Mouse (Mus musculus): ENCODE data around the gene Rgma.

Rgma gene

DNA sequence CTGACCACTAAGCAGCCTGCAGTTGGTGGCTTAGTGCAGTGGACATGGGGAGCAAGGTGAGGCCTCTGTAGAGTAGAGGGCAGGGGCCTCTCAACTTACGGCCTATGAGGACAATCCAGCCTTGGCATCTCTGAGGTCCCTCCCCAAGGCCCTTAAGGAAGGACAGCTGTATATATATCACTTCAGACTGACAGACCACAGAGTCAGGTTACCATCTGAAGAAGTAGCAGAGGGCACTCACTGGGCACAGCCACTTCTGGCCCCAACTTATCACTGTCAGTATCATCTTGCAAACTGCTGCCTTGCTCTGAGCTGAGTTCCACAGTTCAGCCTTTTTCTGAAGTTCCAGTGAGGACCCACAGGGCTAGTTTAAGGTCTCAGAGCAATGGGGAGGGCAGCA lies 27.4 kb downstream of the Rgma start:
- no peak for DNase-seq

DNA sequence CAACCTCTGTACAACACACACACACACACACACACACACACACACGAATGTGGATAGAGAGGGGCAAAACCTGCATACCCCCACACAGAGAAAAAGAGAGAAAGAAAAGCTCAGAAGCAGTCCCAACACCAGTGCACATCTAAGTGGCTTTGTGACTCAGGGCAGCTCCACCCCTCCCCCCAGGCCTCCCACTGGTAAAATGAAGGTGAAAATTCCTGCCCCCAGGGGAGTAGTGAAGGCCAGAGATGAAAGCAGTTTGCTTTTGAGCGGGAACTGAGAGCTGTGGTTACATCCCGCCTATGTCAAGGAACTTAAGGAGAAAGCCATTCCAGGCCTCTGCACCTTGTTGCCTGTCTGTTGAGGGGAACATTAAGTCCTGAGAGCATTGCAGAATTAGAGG lies 28.2 kb downstream of the Rgma start:
- peak in 1 of 2 experiments; percentile 20 for DNase-seq

DNA sequence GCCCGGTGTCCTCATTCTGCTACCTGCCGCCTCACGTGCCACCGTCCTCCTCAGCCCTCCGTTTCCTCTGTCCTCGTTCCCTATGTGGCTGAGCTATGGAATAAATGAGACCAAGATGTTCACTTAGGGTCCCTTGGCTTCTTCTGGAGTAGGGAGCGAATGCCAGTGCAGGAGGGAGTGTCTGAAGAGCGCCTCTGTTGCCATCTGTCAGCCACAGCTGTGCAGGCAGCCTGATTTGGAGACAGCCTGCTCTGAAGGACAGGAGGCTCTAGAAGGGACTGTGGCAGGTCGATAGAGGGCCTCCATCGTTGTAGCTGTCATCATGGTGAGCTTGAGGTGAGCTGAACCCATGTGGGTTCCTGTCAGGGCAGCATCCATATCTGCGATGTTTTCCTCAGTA lies 30.2 kb downstream of the Rgma start:
- no peak for DNase-seq

DNA sequence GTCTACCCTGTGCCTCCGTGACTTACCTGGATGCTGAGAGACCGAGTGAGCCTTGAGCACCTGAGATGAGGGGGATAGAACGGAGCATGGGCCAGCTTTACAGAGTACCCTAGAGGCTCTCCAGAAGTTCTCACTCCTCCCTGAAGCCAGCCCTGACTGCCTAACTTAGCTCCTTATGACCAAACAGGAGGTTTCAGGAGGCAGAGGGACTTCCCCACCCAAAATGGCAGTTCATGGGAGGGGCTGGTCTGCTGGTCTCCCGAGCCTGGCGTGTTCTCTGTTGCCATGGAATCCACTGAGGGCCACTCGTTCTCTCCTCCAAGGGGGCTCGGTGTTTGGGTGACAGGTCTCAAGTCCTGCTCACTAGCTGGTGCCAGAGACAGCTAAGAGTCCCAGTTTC lies 36.2 kb downstream of the Rgma start:
- peak in 1 of 2 experiments; percentile 52 for DNase-seq

DNA sequence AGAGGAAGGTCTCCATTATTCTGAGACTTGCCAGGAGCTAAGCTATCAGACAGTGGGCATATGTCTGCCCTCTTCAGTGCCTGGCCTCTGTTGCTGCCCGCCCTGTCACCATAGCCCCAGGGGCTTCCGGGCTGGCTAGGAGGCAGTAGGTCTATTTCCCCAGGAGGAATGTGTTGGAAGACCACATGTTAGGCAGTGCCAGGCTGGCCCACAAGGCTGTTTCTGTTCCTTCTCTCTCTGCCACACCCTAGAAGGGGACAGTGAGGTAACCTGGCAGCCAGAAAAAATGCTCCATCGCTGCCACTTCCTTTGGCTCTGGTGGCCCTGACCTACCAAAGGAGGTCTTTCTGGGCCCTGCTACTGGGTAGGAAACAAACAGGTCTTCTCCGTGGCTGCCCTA lies 36.7 kb downstream of the Rgma start:
- DNase-seq = peak in 1 of 2 experiments; percentile 21

DNA sequence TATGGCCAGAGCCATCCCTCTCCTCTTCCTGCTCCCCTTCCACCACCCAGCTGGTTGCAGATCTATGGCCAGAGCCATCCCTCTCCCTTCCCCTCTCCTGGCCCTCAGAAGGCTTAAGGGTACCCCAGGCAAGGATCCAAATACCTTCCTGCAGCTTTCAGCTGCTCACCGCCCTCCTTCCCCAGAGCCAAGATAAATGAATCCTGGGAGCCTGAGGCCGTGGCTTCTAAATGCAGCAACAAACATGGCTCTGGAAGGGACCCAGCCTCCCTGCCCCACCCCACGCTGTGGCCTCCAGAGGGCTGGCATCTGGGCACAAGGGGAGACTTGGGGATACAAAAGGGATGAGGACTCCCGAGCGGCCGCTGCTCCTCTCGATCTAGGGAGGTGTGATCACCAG lies 37.1 kb downstream of the Rgma start:
- peak in 1 of 2 experiments; percentile 43 for DNase-seq

DNA sequence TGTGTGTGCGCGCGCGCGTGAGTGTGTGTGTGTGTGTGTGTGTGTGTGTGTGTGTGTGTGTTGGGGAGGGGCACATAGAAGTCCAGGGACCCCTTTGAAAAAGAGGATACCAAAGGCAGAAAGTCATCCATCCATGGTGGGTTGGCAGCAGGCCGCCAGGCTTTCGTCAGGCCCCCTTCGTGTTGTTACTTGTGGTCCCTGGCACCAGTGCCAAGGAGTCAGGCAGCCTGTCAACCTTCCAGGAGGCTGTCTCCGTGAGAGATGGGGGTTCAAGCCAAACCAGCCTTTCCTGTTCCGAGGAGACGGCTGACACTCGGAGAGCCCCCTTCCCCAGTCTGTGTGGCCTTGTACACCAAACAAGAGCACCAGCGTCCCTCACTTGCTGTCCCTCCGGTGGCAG lies 38.9 kb downstream of the Rgma start:
- peak in 1 of 2 experiments; percentile 32 for DNase-seq

DNA sequence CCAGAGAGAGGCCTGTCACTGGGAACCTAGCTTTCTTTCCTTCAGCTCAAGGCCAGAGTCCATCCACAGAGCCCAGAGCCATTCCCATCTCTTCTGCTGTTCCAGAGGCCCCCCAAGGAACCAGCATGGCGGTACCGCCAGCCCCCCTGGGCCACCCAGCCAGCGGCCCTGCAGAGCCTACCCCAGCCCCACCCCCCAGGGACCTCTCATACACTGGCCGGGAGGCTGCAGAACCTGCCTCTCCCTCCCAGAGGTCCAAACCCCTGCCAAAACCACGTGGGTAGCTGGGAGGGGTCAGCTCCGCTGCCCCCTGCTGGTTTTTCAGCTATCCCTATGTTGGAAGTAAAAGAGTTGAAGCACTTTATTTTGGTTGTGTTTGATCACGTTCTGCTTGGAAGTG lies 44.1 kb downstream of the Rgma start:
- peak in 1 of 2 experiments; percentile 20 for DNase-seq

DNA sequence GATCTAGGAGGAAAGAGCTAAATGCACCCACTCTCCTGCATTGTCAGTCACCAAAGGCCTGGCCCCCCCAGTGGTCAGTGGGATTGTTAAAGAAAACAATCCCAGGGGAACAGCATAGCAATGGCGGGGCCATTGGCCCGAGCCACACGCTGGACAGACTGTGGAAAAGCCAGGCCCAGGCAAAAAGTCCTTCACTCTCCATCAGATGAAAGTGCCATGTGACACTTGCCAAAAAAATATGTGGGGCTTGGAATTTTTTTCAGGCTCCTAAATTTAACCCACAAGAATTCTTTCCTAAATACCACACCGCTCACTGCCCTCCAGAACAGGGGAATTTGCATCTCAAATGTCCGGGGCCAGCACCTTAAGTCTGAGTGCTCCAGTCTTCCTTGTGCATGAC lies 45.5 kb downstream of the Rgma start:
- DNase-seq = peak in 1 of 2 experiments; percentile 21

DNA sequence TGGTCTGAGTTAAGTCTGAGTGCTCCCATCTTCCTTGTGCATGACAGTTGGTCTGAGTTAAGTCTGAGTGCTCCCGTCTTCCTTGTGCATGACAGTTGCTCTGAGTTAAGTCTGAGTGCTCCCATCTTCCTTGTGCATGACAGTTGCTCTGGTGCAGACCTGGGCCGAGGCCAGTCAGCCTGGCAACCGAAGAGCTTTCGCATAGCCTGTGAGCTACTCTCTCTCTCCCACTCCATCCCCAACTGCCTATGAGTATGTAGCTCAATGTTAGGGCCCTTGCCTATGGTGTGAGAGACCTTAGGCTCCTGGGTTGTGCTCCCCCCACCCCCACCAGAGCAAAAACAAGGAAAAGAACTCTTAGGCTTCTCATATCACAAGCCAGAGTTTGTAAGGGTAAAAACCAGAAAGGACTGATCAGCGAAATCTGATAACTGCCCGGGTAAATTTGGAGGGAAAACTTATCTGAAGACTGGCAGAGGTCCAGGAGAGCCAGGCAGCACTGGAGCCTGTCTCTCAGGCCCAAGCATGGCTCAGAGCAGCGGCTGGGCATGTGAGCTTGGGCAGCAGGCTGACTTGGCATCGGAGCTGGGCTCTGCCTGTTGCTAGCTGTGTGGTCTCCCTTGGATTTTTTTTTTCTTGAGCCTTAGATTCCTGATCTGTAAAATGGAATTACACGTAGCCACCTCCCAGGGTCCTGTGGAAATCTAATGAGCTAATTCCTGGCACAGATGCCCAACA lies 46.1 kb downstream of the Rgma start:
- no peak for DNase-seq

DNA sequence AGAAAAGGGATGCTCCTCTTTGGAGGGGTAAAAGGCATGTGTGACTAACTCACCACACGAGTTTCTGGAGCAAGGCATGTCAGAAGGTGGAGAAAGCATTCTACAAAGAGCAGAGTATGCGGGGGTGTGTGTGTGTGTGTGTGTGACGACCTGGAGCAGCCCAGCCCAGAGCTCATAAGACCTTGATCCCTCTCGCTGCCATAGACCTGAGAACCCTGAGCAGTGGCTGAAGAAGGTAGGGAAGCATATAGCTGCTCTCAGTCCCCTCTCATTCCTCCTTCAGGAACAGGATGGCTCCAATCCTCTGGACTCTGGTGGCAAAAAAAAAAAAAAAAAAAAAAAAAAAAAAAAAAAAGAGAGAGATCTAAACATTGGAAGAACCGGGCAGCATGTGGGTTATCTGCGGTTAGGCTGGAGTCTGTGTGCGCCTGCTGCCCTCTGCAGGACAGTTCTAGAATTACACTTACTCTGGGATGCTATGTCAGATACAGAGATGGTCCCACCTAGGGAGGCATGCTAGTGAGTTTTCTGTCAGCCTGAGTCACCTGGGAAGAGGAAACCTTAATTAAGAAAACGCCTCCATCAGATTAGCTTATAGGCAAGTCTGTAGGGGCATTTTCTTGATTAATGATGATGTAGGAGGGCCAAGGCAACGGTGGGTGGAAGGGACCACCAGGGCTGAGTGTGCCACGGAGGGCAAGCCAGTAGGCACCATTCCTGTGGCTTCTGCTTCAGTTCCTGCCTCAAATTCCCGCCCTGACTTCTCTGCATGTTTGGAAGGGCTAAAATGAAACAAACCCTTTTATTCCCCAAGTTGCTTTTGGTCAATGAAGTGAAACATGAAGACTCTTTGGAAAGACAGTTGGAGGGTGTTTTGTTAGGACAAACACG lies 47.2 kb downstream of the Rgma start:
- peak in 1 of 2 experiments; percentile 79 for DNase-seq

DNA sequence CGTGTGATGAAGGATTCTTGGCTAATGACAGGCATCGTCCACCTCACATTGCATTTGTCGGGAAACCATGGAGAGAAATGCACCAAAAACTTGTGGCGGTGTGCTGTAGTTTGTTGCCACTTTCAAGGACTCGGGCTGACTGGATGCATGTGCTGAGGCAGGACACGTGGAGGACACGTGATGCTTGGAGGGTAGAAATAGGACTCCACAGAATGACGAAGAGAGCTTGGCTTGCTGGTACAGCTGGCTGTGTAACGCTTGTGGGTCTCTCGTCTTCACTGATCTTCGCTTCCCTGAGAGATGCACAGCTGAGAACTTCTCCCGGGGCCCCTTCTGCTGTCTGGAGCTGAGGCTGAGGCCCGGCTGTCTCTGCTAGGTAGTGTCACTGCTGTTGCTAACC lies 47.9 kb downstream of the Rgma start:
- DNase-seq = no peak

DNA sequence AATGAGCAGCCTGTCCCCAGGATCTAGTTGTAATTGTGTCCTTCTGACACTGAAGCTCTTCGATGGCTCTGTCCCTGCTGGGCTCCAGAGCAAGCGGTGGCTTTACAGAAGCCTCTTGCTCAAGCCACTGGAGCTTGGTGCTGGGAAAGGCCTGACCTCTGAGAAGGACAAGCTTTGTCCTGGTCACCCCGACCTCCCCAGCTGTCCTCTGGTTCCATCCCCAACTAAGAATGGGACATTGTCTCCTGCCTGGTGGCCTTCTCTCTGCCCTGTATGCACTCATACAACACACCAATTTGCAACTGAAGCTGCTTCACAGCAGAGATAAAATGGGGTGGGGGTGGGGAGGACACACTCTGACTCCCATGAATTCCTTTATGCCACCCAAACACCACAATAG lies 48.9 kb downstream of the Rgma start:
- DNase-seq = no peak

DNA sequence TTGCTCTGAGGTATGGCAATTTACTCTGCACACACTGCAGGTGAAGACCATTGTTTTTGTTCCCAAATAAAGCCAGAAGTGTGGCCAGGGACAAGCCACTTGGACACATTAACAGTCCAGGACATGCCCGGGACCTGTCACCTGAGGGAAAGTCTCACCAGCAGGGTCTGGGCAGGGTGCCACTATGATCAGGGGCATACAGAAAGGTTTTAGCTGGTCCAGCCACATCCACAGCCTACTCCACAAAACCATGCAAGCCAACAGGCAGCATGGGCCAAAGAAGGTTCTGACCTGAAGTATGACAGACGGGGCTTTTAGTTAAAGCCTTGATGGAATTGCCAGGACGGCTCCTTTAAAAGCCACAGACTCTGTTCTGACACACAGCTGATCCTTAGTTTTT lies 49.4 kb downstream of the Rgma start:
- no peak for DNase-seq

DNA sequence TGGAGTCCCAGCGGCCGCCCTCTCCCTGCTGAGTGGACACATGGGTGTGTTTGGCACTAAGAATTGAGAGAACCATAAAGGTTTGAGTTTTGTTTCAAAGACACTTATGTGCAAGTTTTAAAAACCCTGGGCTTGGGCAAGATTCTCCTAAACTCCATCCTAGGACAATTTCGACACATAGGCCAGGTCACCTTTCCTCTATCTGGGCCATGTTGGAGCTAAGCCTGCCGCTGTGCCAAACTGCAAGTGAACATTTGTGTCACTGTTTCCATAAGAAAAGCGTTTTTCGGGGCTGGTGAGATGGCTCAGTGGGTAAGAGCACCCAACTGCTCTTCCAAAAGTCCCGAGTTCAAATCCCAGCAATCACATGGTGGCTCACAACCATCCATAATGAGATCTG lies 50.1 kb downstream of the Rgma start:
- DNase-seq = no peak

DNA sequence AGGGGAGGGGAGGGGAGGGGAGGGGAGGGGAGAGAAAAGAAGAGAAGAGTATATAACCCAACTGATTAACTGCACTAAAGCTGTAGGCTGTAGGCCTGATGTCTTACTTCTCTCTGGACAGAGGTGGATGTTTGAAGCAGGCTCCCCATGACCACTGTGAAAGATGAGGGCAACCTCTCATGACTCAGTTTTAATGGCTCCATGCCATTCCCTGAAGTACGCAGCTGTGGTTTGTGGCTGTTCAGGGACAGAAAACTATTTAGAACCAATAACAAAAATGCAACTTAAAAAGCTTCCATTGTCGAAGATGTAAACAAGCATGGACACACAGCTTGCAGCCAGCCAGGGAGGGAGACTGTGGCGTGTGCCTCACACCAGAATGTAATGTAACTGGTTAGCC lies 50.9 kb downstream of the Rgma start:
- no peak for DNase-seq

DNA sequence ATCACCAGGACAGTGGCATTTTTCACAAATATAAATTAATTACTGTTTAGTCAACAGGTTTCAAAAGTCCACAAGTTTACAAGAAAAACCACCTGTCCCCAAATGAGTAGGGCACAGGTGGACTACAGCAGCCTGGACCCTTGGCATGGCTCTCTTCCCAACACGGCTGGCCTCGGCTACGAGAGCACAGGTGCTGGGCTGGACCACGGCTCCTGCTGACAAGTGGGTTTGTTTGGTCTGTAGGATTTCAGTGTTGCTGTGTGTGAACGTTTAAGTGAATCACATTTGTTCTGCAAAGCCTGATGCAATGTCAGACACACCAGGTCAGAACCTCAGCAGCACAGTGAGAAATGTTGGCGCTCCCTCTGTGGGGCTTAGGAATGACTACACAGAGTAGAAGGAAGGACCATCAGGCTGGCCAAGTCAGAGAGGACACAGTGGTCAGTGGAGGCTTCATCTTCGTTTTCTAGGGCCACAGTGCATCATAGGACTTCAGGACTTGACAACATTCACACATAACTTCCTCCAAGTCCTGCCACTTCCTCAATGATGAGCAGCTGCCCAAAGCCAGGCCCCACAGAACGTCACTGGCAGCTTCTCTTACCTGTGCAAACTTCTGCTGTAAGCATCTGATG lies 51.6 kb downstream of the Rgma start:
- DNase-seq = no peak

DNA sequence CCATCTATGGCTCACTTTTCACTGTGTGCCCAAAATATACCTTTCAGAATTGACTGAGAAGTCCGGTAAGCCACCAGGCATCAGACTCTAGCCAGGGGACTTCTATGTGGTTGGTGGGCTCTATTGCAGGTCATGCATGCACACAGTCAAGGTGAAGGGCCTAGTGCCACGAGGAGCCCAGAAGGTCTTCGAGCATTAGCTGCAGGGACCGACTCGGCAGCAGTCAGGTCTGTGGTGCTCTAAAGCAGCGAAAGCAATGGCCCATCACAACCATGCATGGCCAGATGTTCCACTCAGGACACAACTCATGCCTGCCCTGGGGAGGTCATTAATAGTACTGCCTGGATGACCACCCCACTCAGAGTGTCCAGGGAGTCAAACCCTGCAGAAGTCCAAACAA lies 52.5 kb downstream of the Rgma start:
- DNase-seq = no peak

DNA sequence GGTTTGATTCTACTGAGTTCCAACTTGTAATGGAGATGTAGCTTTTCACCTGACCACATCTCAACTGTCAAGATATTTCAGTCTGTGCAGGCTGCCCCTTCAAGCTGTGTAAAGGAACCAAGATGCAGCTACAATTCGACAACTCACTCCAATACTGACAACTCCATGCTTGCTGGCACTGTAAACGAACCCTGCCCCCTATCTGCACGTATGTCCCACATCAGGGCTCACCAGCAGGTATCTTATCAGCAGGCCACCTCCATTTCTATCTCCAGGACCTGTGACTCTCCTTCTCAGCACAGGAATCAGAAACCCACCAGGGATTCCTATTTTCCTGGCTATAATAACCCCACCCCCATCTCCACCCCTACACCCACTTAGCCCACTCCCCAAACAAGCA lies 53.2 kb downstream of the Rgma start:
- no peak for DNase-seq

DNA sequence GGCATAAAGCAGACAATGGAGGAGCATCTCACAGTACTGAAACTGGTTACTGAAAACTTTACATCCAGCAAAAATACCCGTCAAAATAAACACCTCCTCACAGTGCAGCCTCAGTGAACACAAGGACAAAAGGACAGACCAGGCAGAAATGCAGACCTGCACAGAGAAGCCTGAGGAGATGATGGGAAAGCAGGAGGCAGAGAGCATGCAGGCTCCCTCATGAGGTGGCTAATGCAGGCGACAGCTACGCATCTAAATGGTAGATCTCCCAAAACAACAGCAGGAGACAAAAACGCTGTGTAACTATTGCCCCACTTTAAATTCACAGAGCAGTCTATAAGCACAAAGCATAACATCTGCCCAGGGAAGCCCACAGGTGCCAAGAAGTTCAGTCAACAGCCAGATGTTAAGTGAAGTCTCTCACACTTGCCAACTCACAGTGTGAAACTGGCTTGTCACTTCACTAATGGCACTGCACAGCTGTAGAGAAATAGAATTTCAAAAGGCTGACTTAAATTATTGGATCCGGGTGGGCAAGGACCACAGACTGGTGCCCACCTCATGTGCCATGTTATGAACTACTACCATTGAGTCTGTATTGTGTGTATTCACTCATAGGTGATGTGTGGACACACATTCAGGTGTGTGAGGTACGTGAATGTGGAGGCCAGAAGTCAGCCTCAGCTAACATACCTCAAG lies 58.5 kb downstream of the Rgma start:
- no peak for DNase-seq

DNA sequence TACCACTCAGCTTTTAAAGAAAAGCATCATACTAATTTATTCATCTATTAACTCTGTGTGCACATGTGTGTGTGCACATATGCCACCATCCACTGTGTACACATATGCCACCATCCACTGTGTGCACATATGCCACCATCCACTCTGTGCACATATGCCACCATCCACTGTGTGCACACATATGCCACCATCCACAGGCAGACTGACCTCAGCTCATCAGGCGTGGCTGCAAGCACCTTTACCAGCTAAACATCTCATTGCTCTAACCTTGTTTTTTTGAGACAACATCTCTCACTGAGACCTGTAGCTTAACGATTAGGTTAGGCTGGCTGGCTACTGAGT lies 59.0 kb downstream of the Rgma start:
- DNase-seq = no peak

DNA sequence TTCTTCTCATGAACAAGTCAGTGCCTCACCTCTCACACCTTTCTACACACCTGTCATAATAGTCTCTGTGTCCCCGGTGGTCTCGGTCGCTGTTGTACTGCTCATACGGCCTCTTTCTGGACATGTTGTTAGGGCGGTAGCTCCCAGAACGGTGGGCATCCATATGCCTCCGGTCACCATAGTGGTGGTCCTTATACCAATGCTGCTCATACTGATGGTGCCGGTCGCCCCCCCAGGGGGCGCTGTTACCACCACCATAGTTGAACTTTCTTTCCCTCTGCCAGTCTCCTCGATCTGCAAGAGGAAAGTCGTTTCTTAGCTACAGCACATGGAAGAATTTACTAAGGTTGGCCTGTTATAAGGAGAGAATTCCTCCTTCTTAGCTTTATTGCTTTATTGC lies 60.4 kb downstream of the Rgma start:
- DNase-seq = no peak

DNA sequence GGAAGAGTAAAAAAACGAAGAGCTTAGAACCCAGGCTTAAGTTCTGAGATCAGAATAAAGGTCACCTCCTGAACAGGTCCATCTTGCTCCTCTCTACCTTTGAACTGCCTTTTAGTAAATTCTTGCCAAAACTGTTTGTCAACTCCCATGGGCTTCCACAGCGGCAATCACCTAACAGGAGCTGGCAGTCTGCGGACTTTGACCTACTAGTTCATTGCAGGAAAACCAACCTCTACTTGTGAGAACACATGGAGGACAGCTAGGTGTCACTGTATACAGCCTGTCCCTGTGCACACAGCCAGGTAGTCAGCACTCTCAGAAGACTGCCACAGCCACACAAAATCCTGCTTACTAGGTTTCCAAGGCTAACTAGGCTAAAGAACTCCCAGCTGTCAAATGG lies 66.5 kb downstream of the Rgma start:
- no peak for DNase-seq

Measured in lung, postnatal 4 days (tissue).